Mouse (Mus musculus): Measurements from ENCODE around the gene Psma7.

Psma7 gene

GRCm38 (mm10) chr2:180042256-180042857 lies at the start of gene Psma7, which contains the start of gene Ss18l1:
Gene Psma7, minus strand, starts transcription at chr2:180042433.
Gene Ss18l1, plus strand, starts transcription at chr2:180042509.
- DNase-seq = peak; percentile 92 to 97

GRCm38 (mm10) chr2:180090285-180090684 lies 48.1 kb upstream of the Psma7 start:
- no peak for DNase-seq

GRCm38 (mm10) chr2:180087472-180087871 lies 45.2 kb upstream of the Psma7 start:
- no peak for DNase-seq

GRCm38 (mm10) chr2:180086637-180087027 lies 44.4 kb upstream of the Psma7 start:
- DNase-seq = no peak

- peak in 1 of 2 experiments; percentile 51 for DNase-seq
Measured at GRCm38 (mm10) chr2:180085926-180086636, 43.8 kb upstream of the Psma7 start.

GRCm38 (mm10) chr2:180084565-180084964 lies 42.3 kb upstream of the Psma7 start:
- no peak for DNase-seq

- DNase-seq = no peak
Measured at GRCm38 (mm10) chr2:180083063-180083462, 40.8 kb upstream of the Psma7 start.

GRCm38 (mm10) chr2:180080680-180081079 lies 38.4 kb upstream of the Psma7 start:
- DNase-seq = no peak

- no peak for DNase-seq
Measured at GRCm38 (mm10) chr2:180077622-180078021, 35.4 kb upstream of the Psma7 start.

- no peak for DNase-seq
Measured at GRCm38 (mm10) chr2:180072886-180073285, 30.7 kb upstream of the Psma7 start.

GRCm38 (mm10) chr2:180071671-180072070 lies 29.4 kb upstream of the Psma7 start:
- no peak for DNase-seq

- peak; percentile 95 to 97 for DNase-seq
Measured at GRCm38 (mm10) chr2:180070481-180071453, 28.5 kb upstream of the Psma7 start, which contains the start of gene Mtg2. Gene Mtg2, plus strand, starts transcription at chr2:180070588.

- DNase-seq = no peak
Measured at GRCm38 (mm10) chr2:180069770-180070480, 27.7 kb upstream of the Psma7 start.

GRCm38 (mm10) chr2:180063338-180064131 lies 21.3 kb upstream of the Psma7 start:
- DNase-seq = no peak

- no peak for DNase-seq
Measured at GRCm38 (mm10) chr2:180053001-180053400, 10.8 kb upstream of the Psma7 start.

GRCm38 (mm10) chr2:180051986-180052733 lies 9.9 kb upstream of the Psma7 start:
- peak; percentile 48 to 63 for DNase-seq

GRCm38 (mm10) chr2:180050986-180051385 lies 8.8 kb upstream of the Psma7 start:
- DNase-seq = peak; percentile 91 to 92

- no peak for DNase-seq
Measured at GRCm38 (mm10) chr2:180047980-180048635, 5.9 kb upstream of the Psma7 start.

- DNase-seq = no peak
Measured at GRCm38 (mm10) chr2:180047580-180047979, 5.3 kb upstream of the Psma7 start.

GRCm38 (mm10) chr2:180045283-180045682 lies 3.0 kb upstream of the Psma7 start:
- peak; percentile 51 to 63 for DNase-seq
